Mouse (Mus musculus): Measurements from ENCODE around the gene Bsg. TPM values are rescaled to one million over a fixed set of nuclear protein-coding genes. Genes with fewer than 3 reads are reported as not detected.

The Bsg gene
- total and polyA plus RNA-seq, 3 experiments, result 318 to 700 (median 346) TPM

- Histone ChIP-seq H3K79me2 (ENCODE audit: control insufficient read depth, insufficient read depth, low read length, poor library complexity) (no peaks in the 10 kb centered on the region), H3K4me1 (ENCODE audit: control insufficient read depth in 1 of 2, insufficient read depth in 2 of 2, low read length in 2 of 2) (no peaks in the 10 kb centered on the region), H3K27ac (ENCODE audit: control insufficient read depth, low read depth, low read length) (no peak overlapping the region), H3K9ac (ENCODE audit: control insufficient read depth, low read depth, low read length, poor library complexity, severe bottlenecking) (no peak overlapping the region), H3K4me3 (ENCODE audit: control insufficient read depth in 1 of 2, insufficient read depth in 1 of 2, low read depth in 2 of 2, low read length in 2 of 2) (no peak overlapping the region), H3K27me3 (ENCODE audit: control insufficient read depth in 1 of 2, insufficient read depth in 2 of 2, low read length in 2 of 2) (no peaks in the 10 kb centered on the region), H3K36me3 (ENCODE audit: control insufficient read depth in 1 of 2, insufficient read depth in 2 of 2, low read length in 2 of 2) (no peaks in the 10 kb centered on the region), H3K9me3 (replicated peaks; ENCODE audit: insufficient read depth, low read length) (no peaks in the 10 kb centered on the region)
- TF ChIP-seq SMC3 (IDR thresholded peaks at IDR 0.05; ENCODE audit: low read depth, low read length), result no peak
- TF ChIP-seq E2F4 (IDR thresholded peaks at IDR 0.05; ENCODE audit: borderline replicate concordance, low read depth, low read length), result no peak
- TF ChIP-seq SIN3A (IDR thresholded peaks at IDR 0.05; ENCODE audit: low read length), result no peak
- no peak for TF ChIP-seq MEF2A (IDR thresholded peaks at IDR 0.05; ENCODE audit: extremely low read depth, insufficient replicate concordance, low read depth, low read length, poor library complexity, severe bottlenecking)
- no peak for TF ChIP-seq HCFC1 (IDR thresholded peaks at IDR 0.05; ENCODE audit: low read depth, low read length)
- TF ChIP-seq UBTF (IDR thresholded peaks at IDR 0.05; ENCODE audit: borderline replicate concordance, insufficient read depth, low read depth, low read length), result no peak
- no peak for TF ChIP-seq POLR2AphosphoS5 (IDR thresholded peaks at IDR 0.05; ENCODE audit: borderline replicate concordance, low read depth, low read length)
- no peak for TF ChIP-seq ELF1 (IDR thresholded peaks at IDR 0.05; ENCODE audit: low read depth, low read length)
- no peak for TF ChIP-seq GABPA (IDR thresholded peaks at IDR 0.05; ENCODE audit: low read depth, low read length)
- TF ChIP-seq POLR2A (IDR thresholded peaks at IDR 0.05; ENCODE audit: control insufficient read depth in 1 of 2, insufficient read depth in 1 of 2, low read depth in 1 of 2, low read length in 2 of 2, poor library complexity in 1 of 2), result no peak
- TF ChIP-seq NRF1 (IDR thresholded peaks at IDR 0.05; ENCODE audit: insufficient read depth, low read depth, low read length, poor library complexity, severe bottlenecking), result no peak
- no peak for TF ChIP-seq MXI1 (IDR thresholded peaks at IDR 0.05; ENCODE audit: low read depth, low read length)
- TF ChIP-seq RAD21 (IDR thresholded peaks at IDR 0.05; ENCODE audit: low read depth, low read length), result no peak
- no peak for TF ChIP-seq KAT2A (conservative IDR thresholded peaks at IDR 0.05; ENCODE audit: low read depth, low read length)
- no peak for TF ChIP-seq NELFE (IDR thresholded peaks at IDR 0.05; ENCODE audit: low read depth, low read length)
- no peak for TF ChIP-seq BHLHE40 (IDR thresholded peaks at IDR 0.05; ENCODE audit: borderline replicate concordance, low read depth, low read length)
- no peak for DNase-seq (ENCODE audit: low read depth, low spot score)
Observed at GRCm38 (mm10) chr10:79694379-79694655, 10.0 kb upstream of the Bsg start.

GRCm38 (mm10) chr10:79695231-79696128 lies 8.8 kb upstream of the Bsg start:
- H3K27me3 ChIP-seq (ENCODE audit: control insufficient read depth in 1 of 2, insufficient read depth in 2 of 2, low read length in 2 of 2), result no peaks in the 10 kb centered on the region
- no peaks in the 10 kb centered on the region for H3K9me3 ChIP-seq (replicated peaks; ENCODE audit: insufficient read depth, low read length)
- H3K79me2 ChIP-seq (ENCODE audit: control insufficient read depth, insufficient read depth, low read length, poor library complexity), result no peaks in the 10 kb centered on the region
- H3K9ac ChIP-seq (ENCODE audit: control insufficient read depth, low read depth, low read length, poor library complexity, severe bottlenecking), result no peak overlapping the region
- H3K4me3 ChIP-seq (ENCODE audit: control insufficient read depth in 1 of 2, insufficient read depth in 1 of 2, low read depth in 2 of 2, low read length in 2 of 2), result no peak overlapping the region
- DNase-seq (ENCODE audit: low read depth, low spot score), result peak; percentile 88
- no peak overlapping the region for H3K27ac ChIP-seq (ENCODE audit: control insufficient read depth, low read depth, low read length)
- no peaks in the 10 kb centered on the region for H3K36me3 ChIP-seq (ENCODE audit: control insufficient read depth in 1 of 2, insufficient read depth in 2 of 2, low read length in 2 of 2)
- no peaks in the 10 kb centered on the region for H3K4me1 ChIP-seq (ENCODE audit: control insufficient read depth in 1 of 2, insufficient read depth in 2 of 2, low read length in 2 of 2)
- TF ChIP-seq ZMIZ1 (IDR thresholded peaks at IDR 0.05; ENCODE audit: low read depth, low read length) (no peak), GATA1 (IDR thresholded peaks at IDR 0.05; ENCODE audit: low read depth, low read length) (no peak), ZC3H11A (IDR thresholded peaks at IDR 0.05; ENCODE audit: low read depth, low read length) (peak; percentile 60), MXI1 (IDR thresholded peaks at IDR 0.05; ENCODE audit: low read depth, low read length) (no peak), CHD1 (IDR thresholded peaks at IDR 0.05; ENCODE audit: low read depth, low read length) (no peak), SIN3A (IDR thresholded peaks at IDR 0.05; ENCODE audit: low read length) (0 out of 2 replicates have a peak, but pooled peaks have one; percentile 22), POLR2AphosphoS5 (IDR thresholded peaks at IDR 0.05; ENCODE audit: borderline replicate concordance, low read depth, low read length) (no peak), EP300 (IDR thresholded peaks at IDR 0.05; ENCODE audit: low read depth in 1 of 2, low read length in 2 of 2) (no peak), TBP (IDR thresholded peaks at IDR 0.05; ENCODE audit: low read depth, low read length) (no peak), BHLHE40 (IDR thresholded peaks at IDR 0.05; ENCODE audit: borderline replicate concordance, low read depth, low read length) (no peak), E2F4 (IDR thresholded peaks at IDR 0.05; ENCODE audit: borderline replicate concordance, low read depth, low read length) (no peak), ELF1 (IDR thresholded peaks at IDR 0.05; ENCODE audit: low read depth, low read length) (no peak), CTCF (IDR thresholded peaks at IDR 0.05 in 2 of 3, conservative IDR thresholded peaks at IDR 0.05 in 1 of 3; ENCODE audit: control insufficient read depth in 1 of 3, insufficient read depth in 1 of 3, low read depth in 2 of 3, low read length in 3 of 3, poor library complexity in 1 of 3, severe bottlenecking in 1 of 3) (peak; percentile 94 to 95 (median 94)), USF2 (IDR thresholded peaks at IDR 0.05; ENCODE audit: borderline replicate concordance in 1 of 2, insufficient read depth in 1 of 2, low read depth in 1 of 2, low read length in 2 of 2) (no peak), UBTF (IDR thresholded peaks at IDR 0.05; ENCODE audit: borderline replicate concordance, insufficient read depth, low read depth, low read length) (no peak), GABPA (IDR thresholded peaks at IDR 0.05; ENCODE audit: low read depth, low read length) (no peak), KAT2A (conservative IDR thresholded peaks at IDR 0.05; ENCODE audit: low read depth, low read length) (no peak), ETS1 (IDR thresholded peaks at IDR 0.05; ENCODE audit: low read depth, low read length) (no peak), POLR2A (IDR thresholded peaks at IDR 0.05; ENCODE audit: control insufficient read depth in 1 of 2, insufficient read depth in 1 of 2, low read depth in 1 of 2, low read length in 2 of 2, poor library complexity in 1 of 2) (no peak), MAZ (IDR thresholded peaks at IDR 0.05; ENCODE audit: low read depth, low read length) (peak; percentile 45; the same call in 1 of the 2 replicates), MEF2A (IDR thresholded peaks at IDR 0.05; ENCODE audit: extremely low read depth, insufficient replicate concordance, low read depth, low read length, poor library complexity, severe bottlenecking) (no peak)
